Mouse (Mus musculus) left cerebral cortex, adult 6 months (tissue): ENCODE results near the gene Tle3. TPM values are rescaled to one million over a fixed set of nuclear protein-coding genes. Genes with fewer than 3 reads are reported as not detected.

Experiments
- long read RNA-seq, 2 experiments: library from polyadenylated mRNA; unstranded; transcript quantifications; one replicate each; pipeline ENCODE4 v2.0.0; 2019 to 2020
- polyA plus RNA-seq: library from polyadenylated mRNA; unstranded; fragments of <200 nt; fragmentation: Nextera tagmentation; gene quantifications from 2 replicates; pipeline ENCODE4 v1.2.3, GENCODE M21; 2021

The Tle3 gene
- polyA plus RNA-seq = 7.2 and 10.4 TPM in 2 replicates
- long read RNA-seq, experiment 1, partial matches to known transcripts = 6 of 7 reads
- long read RNA-seq, experiment 1, other reads (novel, unspliced or antisense) = 1 of 7 reads
- long read RNA-seq, experiment 2, partial matches to known transcripts = 2 of 6 reads
- long read RNA-seq, experiment 2, other reads (novel, unspliced or antisense) = 4 of 6 reads

DNA sequence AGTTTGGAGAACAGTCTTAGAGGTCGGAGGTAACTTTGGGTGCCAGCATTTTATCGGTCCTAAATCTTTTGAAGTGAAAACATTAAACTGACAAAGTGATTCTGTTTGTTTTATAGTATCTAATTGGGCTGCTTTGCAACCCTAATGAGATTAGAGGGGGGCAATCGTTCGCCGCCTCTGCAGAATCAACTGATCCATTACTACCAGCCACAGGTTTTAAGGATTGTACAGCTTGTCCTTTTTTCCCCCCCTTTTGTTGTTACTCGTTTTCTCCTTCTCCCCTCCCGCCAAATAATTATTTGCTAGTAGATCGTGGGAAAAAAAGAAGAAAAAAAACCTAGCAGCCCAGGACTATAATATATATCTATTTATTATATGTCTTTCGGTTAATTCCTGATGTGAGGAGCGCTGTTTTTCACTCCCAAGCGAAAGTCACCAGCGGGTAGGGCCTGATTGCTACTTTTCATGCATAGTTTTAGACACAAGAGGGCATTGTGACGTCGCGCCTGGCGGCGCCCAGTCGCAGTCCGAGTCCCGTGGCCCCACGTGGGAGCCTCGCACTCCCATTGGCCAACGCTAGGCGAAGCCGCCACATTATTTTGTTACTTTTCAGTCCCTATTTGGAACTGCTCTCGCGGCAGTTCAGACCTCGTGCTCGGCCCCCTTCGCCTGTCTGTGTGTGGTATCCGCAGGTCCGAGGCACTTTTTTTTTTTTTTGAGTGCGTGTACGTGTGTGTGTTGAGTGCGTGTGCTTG lies at the start of gene Tle3:
Gene Tle3 (plus strand): TSS at position 612 of the 755 bp plus-strand sequence.

